Mouse (Mus musculus): Measurements from ENCODE around the gene Fads3. TPM values are rescaled to one million over a fixed set of nuclear protein-coding genes. Genes with fewer than 3 reads are reported as not detected.

Gene Fads3
- polyA plus RNA-seq, 1 experiment from 2014 or later: 39.4 TPM

DNA sequence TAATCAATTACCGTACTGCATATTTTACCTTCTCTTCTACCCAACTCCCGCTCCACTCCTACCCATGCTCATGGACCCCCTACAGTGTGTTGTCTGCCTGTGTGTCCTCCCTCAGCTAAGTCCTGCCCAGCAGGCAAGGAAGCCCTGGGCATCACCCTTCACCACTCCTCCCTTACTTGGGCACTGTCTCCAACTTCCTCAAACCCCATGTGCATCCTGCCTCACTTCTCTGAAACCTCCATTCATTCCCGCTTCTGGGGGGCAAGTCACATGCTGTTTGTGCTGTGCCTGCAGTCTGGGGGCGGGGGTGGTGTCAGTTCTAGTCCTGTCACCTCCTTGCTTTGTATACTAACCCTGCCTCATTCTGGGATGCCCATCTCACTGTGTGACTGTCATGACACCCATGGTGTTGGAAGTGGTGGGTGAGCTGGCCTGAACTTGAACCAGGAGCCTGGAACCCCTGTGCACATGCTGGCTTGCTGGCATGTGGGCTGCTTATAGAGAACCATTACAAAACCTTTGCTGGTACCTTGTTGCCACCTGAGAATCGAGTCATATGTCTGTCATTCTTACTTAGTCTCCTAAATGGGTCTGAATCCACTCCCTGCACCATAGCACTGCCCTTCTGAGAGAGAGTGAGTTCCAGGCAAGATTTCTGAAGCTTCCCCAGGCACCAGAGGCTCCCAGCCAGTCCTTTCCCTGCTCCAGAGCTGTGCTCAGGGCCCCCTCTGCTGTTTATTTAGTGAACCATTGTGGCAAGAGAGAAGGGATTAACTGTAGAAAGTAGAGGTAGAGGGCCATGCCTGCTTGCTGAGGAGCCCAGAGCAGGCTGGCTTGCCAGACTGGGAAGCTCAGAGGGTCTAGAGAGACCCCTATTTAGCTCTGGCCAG lies 18.7 kb upstream of the Fads3 start:
- WGBS: 74% methylated on average over 5 of the region's 5 CpGs
- no peak overlapping the region for H3K4me3 ChIP-seq
- no peaks in the 10 kb centered on the region for H3K9me3 ChIP-seq
- no peaks in the 10 kb centered on the region for H3K27me3 ChIP-seq (replicated peaks)
- peaks cover 79% of the 10 kb centered on the region for H3K4me1 ChIP-seq
- H3K36me3 ChIP-seq: peaks cover 12% of the 10 kb centered on the region
- H3K27ac ChIP-seq (replicated peaks): peak overlapping the region; percentile 87
- peak overlapping the region; percentile 42; the same call in 1 of the 2 replicates for H3K4me2 ChIP-seq
- H3K9ac ChIP-seq: peak overlapping the region; percentile 52; the same call in 1 of the 2 replicates
- ATAC-seq (ENCODE audit: extremely low read depth, insufficient number of reproducible peaks, low FRiP score, low TSS enrichment): no peak

DNA sequence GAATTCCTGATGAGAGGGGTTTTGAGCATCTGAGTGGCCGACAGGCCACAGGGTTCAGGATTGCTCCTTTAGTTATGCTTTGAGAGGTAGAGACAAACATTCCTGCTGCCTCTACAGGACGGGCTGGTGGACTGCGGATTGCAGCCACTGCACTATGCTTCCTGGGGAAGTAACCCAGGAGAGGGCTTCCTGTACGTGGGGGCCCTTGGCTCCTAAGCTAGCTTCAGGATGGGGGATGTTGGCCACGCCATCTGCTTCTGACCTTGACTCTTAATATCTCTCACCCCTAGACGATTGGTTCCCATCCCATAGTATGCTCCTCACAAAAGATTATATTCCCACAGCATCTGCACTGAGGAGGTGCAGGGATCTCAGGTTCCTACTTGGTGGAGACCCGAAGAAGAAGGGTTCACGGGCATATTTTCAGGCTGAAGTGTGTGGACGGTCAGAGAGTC lies 18.0 kb upstream of the Fads3 start:
- H3K9me3 ChIP-seq: no peaks in the 10 kb centered on the region
- H3K36me3 ChIP-seq: peaks cover 19% of the 10 kb centered on the region
- H3K4me2 ChIP-seq: peak overlapping the region; percentile 2; the same call in 1 of the 2 replicates
- 50% methylated on average over 9 of the region's 9 CpGs for WGBS
- no peak overlapping the region for H3K9ac ChIP-seq
- peaks cover 77% of the 10 kb centered on the region for H3K4me1 ChIP-seq
- H3K27ac ChIP-seq (replicated peaks): peak overlapping the region; percentile 87
- H3K27me3 ChIP-seq (replicated peaks): no peaks in the 10 kb centered on the region
- no peak for ATAC-seq (ENCODE audit: extremely low read depth, insufficient number of reproducible peaks, low FRiP score, low TSS enrichment)
- H3K4me3 ChIP-seq: no peak overlapping the region

DNA sequence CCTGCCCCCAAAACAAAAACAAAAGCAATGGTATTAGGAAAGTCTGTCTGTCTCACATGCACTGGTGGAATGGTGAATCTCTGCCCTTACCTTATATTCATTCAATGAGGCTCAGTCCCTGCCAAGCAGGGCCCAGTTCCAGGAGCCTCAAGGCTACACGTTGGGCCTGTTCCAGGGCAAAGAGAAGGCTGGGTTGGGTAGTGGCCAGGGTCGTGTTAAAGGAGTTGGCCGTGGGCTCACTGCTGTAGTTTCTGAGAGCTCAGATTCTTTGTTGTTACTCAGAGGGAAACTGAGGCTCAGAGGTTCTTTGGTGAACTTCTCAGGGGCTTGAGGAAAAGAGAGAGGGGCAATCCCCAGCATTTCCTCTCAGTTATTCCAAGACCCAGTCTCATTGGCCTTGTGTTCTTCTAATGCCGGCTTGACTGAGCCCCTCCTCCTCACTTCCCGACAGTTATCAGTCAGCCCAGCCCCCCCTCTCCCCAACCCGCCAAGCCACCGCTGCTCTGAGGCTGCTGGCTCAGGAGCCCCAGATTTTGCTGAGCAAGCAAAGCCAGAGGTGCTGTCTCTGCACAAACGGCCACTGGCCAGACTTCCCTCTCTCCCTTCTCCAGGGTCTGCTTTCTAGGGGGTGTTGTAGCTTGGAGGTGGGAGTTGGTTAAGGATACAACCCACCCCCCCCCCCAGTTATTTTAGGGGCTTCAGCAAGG lies 16.0 kb upstream of the Fads3 start:
- Histone ChIP-seq H3K4me3 (no peak overlapping the region), H3K4me2 (peak overlapping the region; percentile 50), H3K9me3 (no peaks in the 10 kb centered on the region), H3K9ac (peak overlapping the region; percentile 73), H3K36me3 (peaks cover 39% of the 10 kb centered on the region), H3K4me1 (peaks cover 58% of the 10 kb centered on the region), H3K27me3 (replicated peaks) (no peaks in the 10 kb centered on the region), H3K27ac (replicated peaks) (peak overlapping the region; percentile 87)
- WGBS: 18% methylated on average over 8 of the region's 8 CpGs
- no peak; the same call in 1 of the 2 replicates for ATAC-seq (ENCODE audit: extremely low read depth, insufficient number of reproducible peaks, low FRiP score, low TSS enrichment)

DNA sequence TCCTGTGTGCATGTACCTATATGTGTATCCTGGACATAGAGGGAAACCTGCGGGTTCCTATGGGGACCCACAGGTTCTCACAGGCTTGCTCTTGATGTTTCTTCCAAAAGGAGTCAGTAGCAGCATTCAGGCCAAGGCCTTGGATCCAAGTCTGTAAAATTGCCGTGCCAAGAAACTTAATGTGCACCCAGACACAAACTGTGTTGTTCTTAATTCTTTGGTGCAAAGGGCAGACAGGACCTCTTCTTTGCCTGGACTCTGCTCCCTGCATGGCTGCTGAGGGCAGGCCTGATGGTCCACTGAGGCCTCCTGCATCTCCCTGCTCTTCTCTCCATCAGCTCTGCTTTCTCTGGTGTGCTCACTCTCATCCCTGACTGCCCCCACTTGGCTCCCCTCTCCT lies 11.6 kb upstream of the Fads3 start:
- Histone ChIP-seq H3K36me3 (peaks cover 72% of the 10 kb centered on the region), H3K4me2 (no peak overlapping the region), H3K9ac (no peak overlapping the region), H3K9me3 (no peaks in the 10 kb centered on the region), H3K4me3 (no peak overlapping the region), H3K27ac (replicated peaks) (no peak overlapping the region), H3K4me1 (peaks cover 24% of the 10 kb centered on the region), H3K27me3 (replicated peaks) (no peaks in the 10 kb centered on the region)
- ATAC-seq (ENCODE audit: extremely low read depth, insufficient number of reproducible peaks, low FRiP score, low TSS enrichment): no peak
- 85% methylated on average over 2 of the region's 2 CpGs for whole genome bisulfite sequencing

DNA sequence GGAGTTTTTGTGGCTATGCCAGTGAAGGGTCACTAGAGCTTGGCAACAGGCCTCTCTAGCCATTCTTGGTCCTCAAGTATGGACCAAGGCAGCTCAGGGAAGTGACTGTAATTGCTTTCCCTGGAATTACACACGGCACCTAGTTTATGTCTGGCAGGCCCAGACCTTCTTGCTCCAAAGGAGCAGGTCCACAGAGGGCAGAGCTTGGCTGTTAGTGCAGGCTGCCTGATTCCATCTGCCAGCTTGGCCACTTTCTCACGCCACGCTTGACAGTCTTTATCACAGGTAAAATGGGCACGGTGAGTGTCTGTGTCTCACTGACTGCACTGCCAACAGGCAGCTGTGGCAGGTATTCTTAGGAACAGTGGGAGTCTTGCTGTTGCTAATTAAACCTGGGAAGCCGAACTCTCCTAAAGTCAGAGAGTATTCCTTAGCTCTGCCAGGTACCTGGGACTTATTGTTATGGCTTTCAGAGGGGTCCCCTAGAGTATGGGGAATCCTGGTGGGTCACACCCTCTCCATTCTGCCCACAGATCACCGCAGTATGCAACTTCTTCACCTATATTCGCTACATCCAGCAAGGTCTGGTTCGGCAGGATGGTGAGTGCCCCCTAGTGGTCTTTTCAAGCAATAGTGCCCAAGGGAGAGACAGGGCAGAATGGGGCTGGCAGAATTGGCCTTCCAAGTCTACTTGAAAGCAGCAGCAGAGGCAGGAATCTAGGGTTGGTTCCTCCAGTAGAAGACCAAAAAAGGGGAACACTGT lies 8.0 kb upstream of the Fads3 start:
- H3K4me3 ChIP-seq: no peak overlapping the region
- no peaks in the 10 kb centered on the region for H3K27me3 ChIP-seq (replicated peaks)
- 35% methylated on average over 8 of the region's 8 CpGs for WGBS
- H3K36me3 ChIP-seq: peaks cover 67% of the 10 kb centered on the region
- no peaks in the 10 kb centered on the region for H3K9me3 ChIP-seq
- H3K4me1 ChIP-seq: peaks cover 24% of the 10 kb centered on the region
- no peak overlapping the region for H3K4me2 ChIP-seq
- no peak for ATAC-seq (ENCODE audit: extremely low read depth, insufficient number of reproducible peaks, low FRiP score, low TSS enrichment)
- H3K27ac ChIP-seq (replicated peaks): no peak overlapping the region
- no peak overlapping the region for H3K9ac ChIP-seq

DNA sequence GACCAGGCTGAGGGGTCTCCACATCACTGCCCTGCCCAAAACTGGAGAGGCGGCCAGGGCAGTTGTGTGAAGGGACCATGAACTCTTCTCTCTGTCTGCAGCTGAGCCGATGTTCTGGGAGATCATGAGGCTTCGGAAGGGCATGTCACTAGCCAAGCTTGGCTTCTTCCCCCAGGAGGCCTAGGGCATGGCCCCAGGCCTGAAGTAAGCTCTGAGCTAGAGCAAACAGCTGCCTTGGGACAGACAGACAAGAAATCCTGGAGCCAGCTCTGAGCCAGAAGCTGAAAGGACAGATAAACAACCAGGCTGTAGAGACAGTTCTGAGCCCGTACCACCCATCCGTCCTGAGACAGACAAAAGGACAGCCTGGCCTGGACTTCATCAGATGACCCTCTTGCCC lies 7.0 kb upstream of the Fads3 start:
- H3K27me3 ChIP-seq (replicated peaks): no peaks in the 10 kb centered on the region
- no peak overlapping the region for H3K27ac ChIP-seq (replicated peaks)
- peaks cover 34% of the 10 kb centered on the region for H3K4me1 ChIP-seq
- no peak overlapping the region for H3K4me3 ChIP-seq
- WGBS: 84% methylated on average over 5 of the region's 5 CpGs
- no peaks in the 10 kb centered on the region for H3K9me3 ChIP-seq
- H3K36me3 ChIP-seq: peaks cover 57% of the 10 kb centered on the region
- H3K4me2 ChIP-seq: no peak overlapping the region
- peak overlapping the region; percentile 34; the same call in 1 of the 2 replicates for H3K9ac ChIP-seq
- no peak for ATAC-seq (ENCODE audit: extremely low read depth, insufficient number of reproducible peaks, low FRiP score, low TSS enrichment)

DNA sequence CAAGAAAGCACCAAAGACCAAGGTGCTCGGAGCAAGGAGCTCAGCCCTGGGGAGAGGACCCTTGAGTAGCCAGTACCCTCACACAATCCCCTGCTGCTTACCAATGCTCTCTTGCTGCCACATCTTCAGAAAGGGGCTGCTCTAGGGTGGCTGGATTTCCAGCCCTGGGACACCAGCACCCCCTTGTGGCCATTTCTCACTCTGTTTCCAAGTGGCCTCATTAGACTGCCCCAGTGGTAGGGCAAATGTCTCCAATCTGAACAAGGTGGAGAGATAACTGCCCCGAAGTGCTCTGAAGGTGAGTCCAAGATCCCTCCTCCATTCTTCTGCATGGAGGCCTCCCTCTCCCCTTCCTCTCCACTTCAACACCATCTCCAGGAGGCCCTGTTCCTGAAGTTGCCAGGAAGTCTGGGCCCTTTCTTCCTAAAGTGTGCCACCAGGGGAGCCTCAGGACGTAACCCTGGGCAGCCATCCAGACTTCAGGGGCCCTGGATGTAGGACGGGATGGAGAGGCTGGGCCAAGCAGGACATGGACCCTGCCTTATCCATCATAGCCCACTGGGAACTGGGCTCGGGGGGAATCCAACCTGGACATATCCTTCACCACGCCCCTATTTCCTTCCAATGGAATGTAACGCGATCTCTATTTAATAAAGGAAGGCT lies 6.5 kb upstream of the Fads3 start:
- 60% methylated on average over 8 of the region's 8 CpGs for WGBS
- no peaks in the 10 kb centered on the region for H3K27me3 ChIP-seq (replicated peaks)
- H3K4me2 ChIP-seq: no peak overlapping the region
- peaks cover 39% of the 10 kb centered on the region for H3K4me1 ChIP-seq
- no peaks in the 10 kb centered on the region for H3K9me3 ChIP-seq
- no peak overlapping the region for H3K27ac ChIP-seq (replicated peaks)
- peak overlapping the region; percentile 34; the same call in 1 of the 2 replicates for H3K9ac ChIP-seq
- no peak overlapping the region for H3K4me3 ChIP-seq
- peaks cover 52% of the 10 kb centered on the region for H3K36me3 ChIP-seq
- ATAC-seq (ENCODE audit: extremely low read depth, insufficient number of reproducible peaks, low FRiP score, low TSS enrichment): no peak

DNA sequence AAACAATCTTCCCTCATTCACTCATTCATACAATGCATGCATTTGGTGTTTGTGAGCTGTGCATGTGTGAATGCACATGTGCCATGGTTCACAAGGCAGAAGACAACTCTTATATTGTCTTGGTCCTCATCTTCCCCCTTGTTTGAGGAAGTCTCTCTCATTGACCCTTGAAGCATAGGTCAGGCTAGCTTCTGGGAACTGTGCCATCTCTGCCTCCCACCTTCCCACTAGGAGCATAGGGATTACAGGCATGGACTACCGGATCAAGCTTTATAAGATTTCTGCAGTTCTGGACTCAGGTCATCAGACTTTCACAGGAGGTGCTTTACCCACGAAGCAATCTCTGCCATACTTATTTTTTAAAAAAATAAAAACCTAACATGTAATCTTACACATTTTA lies 3.8 kb upstream of the Fads3 start:
- H3K9ac ChIP-seq: no peak overlapping the region
- H3K4me3 ChIP-seq: no peak overlapping the region
- peaks cover 33% of the 10 kb centered on the region for H3K36me3 ChIP-seq
- no peak overlapping the region for H3K4me2 ChIP-seq
- H3K9me3 ChIP-seq: no peaks in the 10 kb centered on the region
- no peak overlapping the region; the same call in 1 of the 2 replicates for H3K27ac ChIP-seq (replicated peaks)
- peaks cover 61% of the 10 kb centered on the region for H3K4me1 ChIP-seq
- no peaks in the 10 kb centered on the region for H3K27me3 ChIP-seq (replicated peaks)
- WGBS: 50% methylated on average over 2 of the region's 2 CpGs
- ATAC-seq (ENCODE audit: extremely low read depth, insufficient number of reproducible peaks, low FRiP score, low TSS enrichment): no peak

DNA sequence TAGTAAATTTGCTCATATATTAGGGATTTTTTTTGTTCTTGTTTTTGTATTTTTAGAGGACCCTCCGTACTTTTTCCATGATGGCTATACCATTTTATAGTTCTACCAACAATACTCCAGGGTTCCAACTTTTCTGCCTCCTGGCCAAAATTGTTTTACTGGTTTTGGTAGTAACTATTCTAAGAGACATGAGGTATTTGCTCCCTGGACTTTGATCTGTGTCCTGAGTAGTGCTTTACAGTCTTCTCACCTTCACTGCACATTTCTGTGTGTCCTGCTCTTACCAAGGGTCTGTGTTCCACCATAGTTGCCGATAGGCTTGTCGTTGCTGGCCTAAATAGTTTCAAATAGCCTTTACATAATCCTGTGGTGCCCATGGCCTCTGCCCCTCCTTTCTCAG lies 3.0 kb upstream of the Fads3 start:
- H3K4me3 ChIP-seq: no peak overlapping the region
- WGBS: 63% methylated on average over 3 of the region's 3 CpGs
- H3K27ac ChIP-seq (replicated peaks): peak overlapping the region; percentile 92
- ATAC-seq (ENCODE audit: extremely low read depth, insufficient number of reproducible peaks, low FRiP score, low TSS enrichment): no peak
- H3K36me3 ChIP-seq: peaks cover 25% of the 10 kb centered on the region
- peak overlapping the region; percentile 40 for H3K4me2 ChIP-seq
- H3K9me3 ChIP-seq: no peaks in the 10 kb centered on the region
- no peaks in the 10 kb centered on the region for H3K27me3 ChIP-seq (replicated peaks)
- H3K9ac ChIP-seq: peak overlapping the region; percentile 69
- H3K4me1 ChIP-seq: peaks cover 69% of the 10 kb centered on the region

DNA sequence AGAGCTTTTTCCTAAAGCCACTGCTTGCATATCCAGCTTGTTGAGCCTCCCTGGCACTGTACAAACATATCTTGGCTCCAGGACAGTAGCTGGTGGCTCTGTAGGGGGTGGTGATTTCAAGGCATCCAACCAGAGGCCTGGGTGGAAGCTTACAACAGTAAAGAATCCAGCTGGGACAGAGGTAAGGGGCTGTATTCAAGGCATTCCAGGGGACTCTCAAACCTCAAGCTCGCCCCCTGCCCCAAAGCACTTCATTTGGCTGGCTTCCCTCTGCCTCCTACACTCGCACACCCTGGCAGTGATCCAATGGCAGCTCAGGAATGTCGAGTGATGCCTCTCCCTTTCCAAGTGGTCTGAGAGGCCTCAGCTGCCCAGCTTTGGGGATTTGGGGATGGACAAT lies 2.5 kb upstream of the Fads3 start:
- H3K4me2 ChIP-seq: peak overlapping the region; percentile 40
- no peak overlapping the region for H3K4me3 ChIP-seq
- H3K36me3 ChIP-seq: peaks cover 24% of the 10 kb centered on the region
- peaks cover 75% of the 10 kb centered on the region for H3K4me1 ChIP-seq
- peak overlapping the region; percentile 92 for H3K27ac ChIP-seq (replicated peaks)
- no peaks in the 10 kb centered on the region for H3K9me3 ChIP-seq
- no peaks in the 10 kb centered on the region for H3K27me3 ChIP-seq (replicated peaks)
- 5% methylated on average over 3 of the region's 3 CpGs for WGBS
- no peak for ATAC-seq (ENCODE audit: extremely low read depth, insufficient number of reproducible peaks, low FRiP score, low TSS enrichment)
- H3K9ac ChIP-seq: peak overlapping the region; percentile 69

Data from heart, embryonic 13.5 days (tissue).